Mouse (Mus musculus): Measurements from ENCODE around the gene Slc25a38. TPM values are rescaled to one million over a fixed set of nuclear protein-coding genes. Genes with fewer than 3 reads are reported as not detected.

Gene Slc25a38
- polyA plus RNA-seq, 1 experiment from 2014 or later = 47.0 TPM

DNA sequence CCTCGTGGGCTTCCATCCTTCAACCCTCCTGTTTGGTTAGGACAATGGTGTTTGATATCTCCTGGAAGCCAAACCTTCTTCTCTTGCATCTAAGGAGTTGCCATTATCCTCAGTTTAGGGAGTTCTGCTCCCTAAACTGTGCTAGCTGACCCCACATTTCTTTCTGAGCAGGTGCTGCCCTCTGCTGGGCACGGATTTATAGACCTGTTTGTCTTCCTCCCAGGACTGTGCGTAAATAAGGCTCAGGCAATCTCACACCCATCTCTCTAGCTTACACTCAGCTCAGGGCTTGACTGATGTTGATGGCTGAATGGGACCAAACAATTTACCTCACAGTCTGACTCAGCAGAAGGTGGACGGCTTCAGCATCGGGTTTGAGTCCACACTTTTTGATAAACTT, 61.1 kb downstream of the Slc25a38 start:
- Histone ChIP-seq H3K36me3 (no peaks in the 10 kb centered on the region), H3K4me3 (no peak overlapping the region), H3K27ac (no peak overlapping the region), H3K27me3 (ENCODE audit: low read depth, poor library complexity, severe bottlenecking) (peaks cover 10% of the 10 kb centered on the region; the same call in 1 of the 2 replicates), H3K4me1 (0 out of 2 replicates have a peak, but pooled peaks cover 5% of the 10 kb centered on the region), H3K9me3 (replicated peaks) (peaks cover 2% of the 10 kb centered on the region; the same call in 1 of the 2 replicates)
- 45% methylated on average over 5 of the region's 5 CpGs for WGBS
- DNase-seq (ENCODE audit: low spot score) = peak; percentile 55

Other genes with a start within 250 kb of the Slc25a38 start
- gene Wdr48, start 215.5 kb upstream of the Slc25a38 start, polyA plus RNA-seq (2016; fragmentation: Nextera tagmentation; extraction: Ambion mirVana) = 66.0 and 71.8 TPM in 2 replicates
- gene Gorasp1, start 172.8 kb upstream of the Slc25a38 start, polyA plus RNA-seq (2016; fragmentation: Nextera tagmentation; extraction: Ambion mirVana) = 30.3 and 33.0 TPM in 2 replicates
- gene Ttc21a, start 172.8 kb upstream of the Slc25a38 start, polyA plus RNA-seq (2016; fragmentation: Nextera tagmentation; extraction: Ambion mirVana) = 0.34 and 0.43 TPM in 2 replicates
- 3.2 and 3.5 TPM in 2 replicates for gene Csrnp1, start 125.7 kb upstream of the Slc25a38 start, polyA plus RNA-seq (2016; fragmentation: Nextera tagmentation; extraction: Ambion mirVana)
- 0.05 and 0.09 TPM in 2 replicates for gene Xirp1, start 86.8 kb upstream of the Slc25a38 start, polyA plus RNA-seq (2016; fragmentation: Nextera tagmentation; extraction: Ambion mirVana)
- gene Cx3cr1, start 40.5 kb upstream of the Slc25a38 start, polyA plus RNA-seq (2016; fragmentation: Nextera tagmentation; extraction: Ambion mirVana) = 2.5 and 4.0 TPM in 2 replicates
- not detected in 2 replicates for gene Ccr8, start 18.3 kb upstream of the Slc25a38 start, polyA plus RNA-seq (2016; fragmentation: Nextera tagmentation; extraction: Ambion mirVana)
- gene Rpsa, start 17.3 kb downstream of the Slc25a38 start, polyA plus RNA-seq (2016; fragmentation: Nextera tagmentation; extraction: Ambion mirVana) = 1,497 and 1,677 TPM in 2 replicates
- not detected in 2 replicates for gene Mobp, start 39.3 kb downstream of the Slc25a38 start, polyA plus RNA-seq (2016; fragmentation: Nextera tagmentation; extraction: Ambion mirVana)
- gene Myrip, start 191.1 kb downstream of the Slc25a38 start, polyA plus RNA-seq (2016; fragmentation: Nextera tagmentation; extraction: Ambion mirVana) = 0.31 TPM in 1 of 2 replicates, not detected in the other

Data from limb, embryonic 10.5 days (tissue).